Mouse (Mus musculus) heart, postnatal 0 days (tissue): ENCODE measurements around the gene Zdhhc5. TPM values are rescaled to one million over a fixed set of nuclear protein-coding genes. Genes with fewer than 3 reads are reported as not detected.
A peak's percentile ranks its signal among the peaks of the same experiment; 100 is the strongest.

Experiments
- ATAC-seq: fragments of 200-750 bp; cut with Nextera tagmentation; 2 replicates; pipeline ENCODE4 v1.8.0; 2017; ENCODE audit warnings: low read depth, moderate number of reproducible peaks, moderate library complexity; ENCODE audit not compliant: insufficient read depth
- DNase-seq: peaks from one replicate; pipeline ENCODE4 v3.0.0-alpha.2; 2016; ENCODE audit warnings: low spot score
- H3K27ac ChIP-seq: fragments of 300-500 bp; sonication (generic); 2 replicates; pipeline ENCODE4 v1.5.1; 2014; ENCODE audit warnings: low read depth, mild to moderate bottlenecking
- H3K27me3 ChIP-seq: fragments of 300-500 bp; sonication (generic); 2 replicates; pipeline ENCODE4 v1.6.1; 2014; ENCODE audit warnings: low read length, mixed read lengths; ENCODE audit not compliant: control insufficient read depth, insufficient read depth
- H3K36me3 ChIP-seq: fragments of 300-500 bp; sonication (generic); replicated peaks from 2 replicates; pipeline ENCODE4 v1.6.1; 2014; ENCODE audit warnings: low read length, mixed read lengths; ENCODE audit not compliant: control insufficient read depth, insufficient read depth
- H3K4me1 ChIP-seq: fragments of 300-500 bp; sonication (generic); 2 replicates; pipeline ENCODE4 v1.6.1; 2014; ENCODE audit warnings: antibody characterized with exemption; ENCODE audit not compliant: control insufficient read depth, insufficient read depth
- H3K4me2 ChIP-seq: fragments of 300-500 bp; sonication (generic); 2 replicates; pipeline ENCODE4 v1.6.1; 2014; ENCODE audit warnings: low read depth, mild to moderate bottlenecking, low read length, moderate library complexity
- H3K4me3 ChIP-seq: fragments of 300-500 bp; sonication (generic); 2 replicates; pipeline ENCODE4 v1.5.1; 2014; ENCODE audit warnings: low read depth, low read length
- H3K9ac ChIP-seq: fragments of 300-500 bp; sonication (generic); replicated peaks from 2 replicates; pipeline ENCODE4 v1.6.1; 2014; ENCODE audit warnings: low read depth, low read length, mixed read lengths
- H3K9me3 ChIP-seq: fragments of 300-500 bp; sonication (generic); replicated peaks from 2 replicates; pipeline ENCODE4 v1.6.1; 2016; ENCODE audit warnings: low read length; ENCODE audit not compliant: control insufficient read depth
- CTCF ChIP-seq: IDR thresholded peaks from 2 replicates; pipeline ENCODE4 v1.5.1; 2016; ENCODE audit warnings: antibody characterized with exemption, control low read depth, low read depth
- EP300 ChIP-seq: IDR thresholded peaks from 2 replicates; pipeline ENCODE4 v1.6.1; 2016; ENCODE audit warnings: antibody characterized with exemption, low read depth
- WGBS: fragments of 180-500 bp; shearing (Covaris S2); extraction: QIAGEN DNeasy Blood & Tissue Kit; methylation state at CpG from one replicate; pipeline ENCODE4 v1.1.7; 2014; 5-methylcytosine and 5-hydroxymethylcytosine counted together
- polyA plus RNA-seq: library from polyadenylated mRNA; unstranded; fragments of >200 nt; fragmentation: Nextera tagmentation; extraction: Ambion mirVana; gene quantifications from 2 replicates; pipeline ENCODE4 v1.2.1, GENCODE M21; 2015
- total RNA-seq: library from RNA; depleted of rRNA; stranded (reverse); fragments of >200 nt; gene quantifications from 2 replicates; pipeline ENCODE4 v1.2.3, GENCODE M21; 2014; ENCODE audit warnings: low replicate concordance

The Zdhhc5 gene
- total and polyA plus RNA-seq, 2 experiments from 2014 or later, result 20.5 to 46.5 TPM

DNA sequence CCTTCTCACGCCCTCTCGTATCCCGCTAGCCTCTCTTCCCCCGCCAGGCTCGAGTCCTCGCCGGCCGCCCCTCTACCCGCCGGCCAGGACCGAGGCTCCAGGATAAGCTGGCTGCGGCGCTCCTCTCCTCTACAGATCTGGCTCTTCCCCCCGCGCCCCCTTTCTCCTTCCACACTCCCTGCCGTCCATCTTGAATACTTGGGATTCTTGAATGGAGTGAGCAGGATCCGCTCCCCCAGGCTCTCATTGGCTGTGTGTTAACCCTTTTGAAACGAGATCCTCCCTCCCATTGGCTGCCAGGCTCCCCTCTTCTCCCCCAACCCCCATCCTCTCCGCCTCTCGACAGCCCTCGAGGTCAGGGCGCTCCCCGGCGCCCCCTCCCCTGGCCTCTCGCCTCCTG lies 28.6 kb upstream of the Zdhhc5 start, which contains the start of gene Gm19426:
TSS of gene Gm19426 (minus strand) at position 95 of the 400 bp plus-strand sequence.
- Histone ChIP-seq H3K4me1 (peaks cover 26% of the 10 kb centered on the region), H3K36me3 (no peaks in the 10 kb centered on the region), H3K9ac (peak within 1 kb of the TSS; percentile 91), H3K9me3 (no peaks in the 10 kb centered on the region), H3K27me3 (no peaks in the 10 kb centered on the region), H3K4me3 (peak within 1 kb of the TSS; percentile 68), H3K27ac (peak within 1 kb of the TSS; percentile 94), H3K4me2 (peak within 1 kb of the TSS; percentile 81)
- under 1% methylated on average over 25 of the region's 25 CpGs for WGBS
- peak; percentile 97 for ATAC-seq
- TF ChIP-seq CTCF (no peak), EP300 (no peak)
- DNase-seq, result peak; percentile 98

DNA sequence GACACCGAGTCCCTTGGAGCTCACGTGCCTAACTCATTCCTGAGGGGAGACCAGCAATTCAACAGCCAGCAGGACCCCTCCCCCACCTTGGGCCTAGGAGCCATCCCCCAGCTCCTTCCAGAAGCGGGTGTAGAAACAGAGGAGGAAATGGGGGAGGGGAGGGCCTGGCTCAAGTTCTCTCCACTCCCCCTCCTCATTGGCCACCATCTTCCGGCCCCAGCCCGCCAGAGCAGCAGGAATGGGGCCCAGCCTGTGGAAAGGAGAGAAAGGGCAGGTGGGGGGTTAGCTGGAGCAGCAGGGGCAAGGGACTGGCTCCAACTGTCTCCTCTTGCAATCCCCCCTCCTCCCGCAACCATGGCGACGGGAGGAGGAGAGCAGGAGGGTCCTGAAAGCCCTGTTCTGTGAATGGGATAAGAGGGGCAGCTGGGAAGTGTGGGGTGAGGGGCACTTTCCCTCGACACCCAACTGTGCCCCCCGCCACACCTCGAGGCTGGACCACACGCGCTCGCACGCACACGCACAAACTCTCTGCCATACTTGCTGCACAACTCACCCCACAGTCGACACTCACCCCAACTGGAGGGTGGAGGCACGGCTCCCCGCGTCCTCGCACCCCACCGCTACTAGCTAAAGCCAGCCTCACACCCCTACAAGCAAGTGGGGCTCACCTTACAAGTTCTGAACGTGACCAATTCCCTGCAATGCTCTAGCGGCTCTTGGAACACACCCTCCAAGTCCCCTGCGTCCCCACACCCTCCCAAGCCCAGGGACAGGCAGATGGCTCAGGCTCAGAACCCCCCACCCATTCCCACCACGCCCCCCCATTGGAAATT lies 27.7 kb upstream of the Zdhhc5 start:
- Histone ChIP-seq H3K4me2 (peak overlapping the region; percentile 81), H3K4me3 (peak overlapping the region; percentile 68), H3K9ac (peak overlapping the region; percentile 91), H3K27me3 (no peaks in the 10 kb centered on the region), H3K36me3 (no peaks in the 10 kb centered on the region), H3K4me1 (peaks cover 35% of the 10 kb centered on the region), H3K27ac (peak overlapping the region; percentile 94), H3K9me3 (no peaks in the 10 kb centered on the region)
- no peak for ATAC-seq
- WGBS, result 1% methylated on average over 25 of the region's 26 CpGs
- DNase-seq, result peak; percentile 55
- TF ChIP-seq CTCF (no peak), EP300 (no peak)

- peak overlapping the region; percentile 68 for H3K4me3 ChIP-seq
- no peak for TF ChIP-seq EP300
- no peak for TF ChIP-seq CTCF
- H3K9me3 ChIP-seq, result no peaks in the 10 kb centered on the region
- peak overlapping the region; percentile 94 for H3K27ac ChIP-seq
- ATAC-seq (no peak), DNase-seq (no peak)
- no peaks in the 10 kb centered on the region for H3K36me3 ChIP-seq
- peak overlapping the region; percentile 91 for H3K9ac ChIP-seq
- 8% methylated on average over 5 of the region's 5 CpGs for WGBS
- H3K27me3 ChIP-seq, result 0 out of 2 replicates have a peak, but pooled peaks cover under 1% of the 10 kb centered on the region
- H3K4me1 ChIP-seq, result peaks cover 42% of the 10 kb centered on the region
- peak overlapping the region; percentile 81 for H3K4me2 ChIP-seq
These were observed 27.0 kb upstream of the Zdhhc5 start for GRCm38 (mm10) chr2:84741841-84742450.

- H3K4me2 ChIP-seq, result peak overlapping the region; percentile 81; the same call in 1 of the 2 replicates
- H3K9ac ChIP-seq, result no peak overlapping the region
- TF ChIP-seq EP300 (no peak), CTCF (peak; percentile 39)
- no peak for ATAC-seq
- H3K36me3 ChIP-seq, result no peaks in the 10 kb centered on the region
- no peak overlapping the region for H3K4me3 ChIP-seq
- peaks cover 6% of the 10 kb centered on the region; the same call in 1 of the 2 replicates for H3K27me3 ChIP-seq
- WGBS, result 59% methylated on average over 15 of the region's 15 CpGs
- no peaks in the 10 kb centered on the region for H3K9me3 ChIP-seq
- H3K4me1 ChIP-seq, result peaks cover 50% of the 10 kb centered on the region
- no peak overlapping the region; the same call in 1 of the 2 replicates for H3K27ac ChIP-seq
- peak; percentile 55 for DNase-seq
These were observed 25.8 kb upstream of the Zdhhc5 start for GRCm38 (mm10) chr2:84740608-84741333.

DNA sequence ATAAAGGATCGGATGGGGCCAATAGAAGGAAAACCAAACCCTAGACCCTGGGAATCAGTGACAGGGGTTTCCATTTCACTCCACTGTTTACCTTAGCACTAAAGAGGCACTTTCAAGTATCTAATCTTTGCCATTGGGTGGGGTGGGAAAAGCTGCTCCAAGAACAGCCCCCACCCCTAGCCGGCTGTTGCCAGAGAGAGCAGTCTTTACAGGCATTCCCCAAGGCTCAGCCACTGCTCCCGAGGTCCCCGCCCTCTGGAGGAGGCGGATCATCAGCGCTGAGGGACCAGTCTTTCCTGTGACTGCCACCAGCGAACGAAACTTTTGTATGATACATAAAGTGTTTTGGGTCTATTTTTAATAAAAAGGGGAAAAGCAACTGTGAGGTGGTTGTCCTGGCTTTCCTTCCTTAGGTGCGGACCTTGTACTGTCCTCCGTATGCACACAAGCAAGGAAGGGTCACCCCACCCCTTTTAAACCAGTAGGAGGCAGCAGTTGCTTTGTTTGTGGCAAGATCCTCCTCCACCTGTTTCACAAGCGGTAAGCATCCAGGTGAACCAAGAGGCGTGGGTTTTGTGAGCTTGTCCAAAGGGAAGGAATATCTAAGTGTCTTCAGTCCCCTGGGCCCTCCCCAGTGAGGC lies 23.4 kb upstream of the Zdhhc5 start:
- H3K4me1 ChIP-seq, result peaks cover 42% of the 10 kb centered on the region
- peak overlapping the region; percentile 26; the same call in 1 of the 2 replicates for H3K4me3 ChIP-seq
- H3K9me3 ChIP-seq, result no peaks in the 10 kb centered on the region
- peaks cover 23% of the 10 kb centered on the region for H3K27me3 ChIP-seq
- WGBS, result under 1% methylated on average over 12 of the region's 12 CpGs
- TF ChIP-seq EP300, result no peak
- peak; percentile 53 for TF ChIP-seq CTCF
- H3K9ac ChIP-seq, result 0 out of 2 replicates have a peak overlapping the region, but pooled peaks have one; percentile 10
- DNase-seq, result peak; percentile 73
- peak overlapping the region; percentile 60 for H3K4me2 ChIP-seq
- no peaks in the 10 kb centered on the region for H3K36me3 ChIP-seq
- ATAC-seq, result no peak
- no peak overlapping the region for H3K27ac ChIP-seq
